Mouse (Mus musculus) kidney, postnatal 14 days (tissue): ENCODE data around the gene Efnb1.
A peak's percentile ranks its signal among the peaks of the same experiment; 100 is the strongest.

Experiments used
- DNase-seq: peaks from one replicate; pipeline ENCODE4 v3.0.0; 2022; ENCODE audit warnings: mixed read lengths

Efnb1 gene

DNA sequence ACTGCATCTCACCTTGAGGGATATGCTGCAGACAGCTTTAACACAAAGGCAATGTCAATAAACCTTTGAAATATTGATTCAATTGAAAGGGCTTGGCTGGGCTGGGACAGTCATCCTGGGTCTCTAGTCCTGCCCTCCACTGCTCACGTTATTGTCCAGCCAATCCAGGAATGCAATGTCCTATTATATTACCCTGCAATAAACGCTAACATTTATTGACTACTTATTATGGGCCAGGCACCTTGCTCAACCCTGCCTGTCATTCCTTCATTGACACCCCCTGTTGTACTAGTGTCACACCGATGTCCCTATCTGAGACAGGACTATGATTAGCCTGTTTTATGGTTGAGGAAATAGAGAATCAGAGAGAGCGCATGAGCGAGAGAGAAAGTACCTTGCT lies 18.4 kb downstream of the Efnb1 start:
- no peak for DNase-seq

DNA sequence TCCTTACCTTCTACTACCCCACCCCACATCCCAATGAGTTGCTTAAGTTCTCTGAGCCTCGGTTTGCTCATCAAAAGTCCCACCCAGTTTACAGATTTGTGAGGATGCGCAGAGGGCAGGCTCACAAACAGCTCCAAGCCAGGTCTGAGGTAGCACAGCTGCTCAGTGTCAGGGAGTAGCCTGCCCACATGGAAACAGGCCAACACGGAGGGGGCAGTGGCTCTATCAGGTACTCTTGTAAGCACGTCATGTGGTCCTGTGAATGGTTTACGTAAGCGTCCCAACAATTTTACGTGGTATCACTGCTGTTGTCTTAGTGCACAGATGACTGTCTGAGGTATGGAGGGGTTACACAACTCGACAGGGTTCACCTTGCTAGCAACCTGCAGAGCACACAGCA lies 23.1 kb downstream of the Efnb1 start:
- DNase-seq: no peak

DNA sequence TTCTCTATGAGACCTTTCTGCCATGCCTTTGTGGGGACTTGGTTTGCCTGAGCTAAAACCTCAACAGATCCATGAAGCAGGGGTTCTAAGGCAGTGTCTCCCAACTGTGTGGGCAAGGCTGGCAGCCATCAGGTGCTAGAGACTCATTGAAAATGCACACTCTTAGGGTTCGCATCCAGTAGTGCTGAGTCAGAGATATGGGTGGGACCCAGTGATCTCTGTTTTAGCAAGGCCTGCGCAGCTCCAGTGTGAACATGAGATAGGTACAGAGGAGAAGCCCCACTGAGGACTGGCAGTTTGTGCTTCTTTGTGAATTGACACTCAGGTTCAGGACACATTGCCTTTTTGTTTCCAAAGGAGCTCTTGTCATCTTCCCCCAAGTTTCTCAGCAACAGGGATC lies 28.2 kb downstream of the Efnb1 start:
- no peak for DNase-seq

DNA sequence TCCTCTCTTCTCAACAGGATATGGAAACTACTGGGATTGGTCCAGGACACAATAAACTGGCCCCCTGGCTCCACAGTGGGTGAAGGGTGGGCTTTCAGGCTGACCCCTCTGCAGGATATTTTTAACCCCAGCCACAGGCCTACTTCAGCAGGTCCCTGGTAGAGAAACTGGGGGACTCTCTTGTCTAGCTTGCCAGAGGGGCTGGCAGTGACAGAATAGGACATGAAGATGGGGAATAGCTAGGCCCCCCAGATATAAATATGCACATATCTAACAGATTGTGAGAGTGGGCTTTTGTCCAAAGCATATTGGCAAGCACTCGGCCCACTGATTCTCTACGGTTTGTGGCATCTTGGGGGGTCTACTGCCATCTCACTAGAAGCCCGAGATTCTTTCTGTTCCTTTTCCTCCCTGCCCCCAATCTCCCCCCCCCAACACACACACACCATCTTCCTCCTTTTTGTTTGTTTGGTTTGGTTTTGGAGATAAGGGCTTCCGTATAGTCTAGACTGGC lies 29.0 kb downstream of the Efnb1 start:
- DNase-seq: no peak

DNA sequence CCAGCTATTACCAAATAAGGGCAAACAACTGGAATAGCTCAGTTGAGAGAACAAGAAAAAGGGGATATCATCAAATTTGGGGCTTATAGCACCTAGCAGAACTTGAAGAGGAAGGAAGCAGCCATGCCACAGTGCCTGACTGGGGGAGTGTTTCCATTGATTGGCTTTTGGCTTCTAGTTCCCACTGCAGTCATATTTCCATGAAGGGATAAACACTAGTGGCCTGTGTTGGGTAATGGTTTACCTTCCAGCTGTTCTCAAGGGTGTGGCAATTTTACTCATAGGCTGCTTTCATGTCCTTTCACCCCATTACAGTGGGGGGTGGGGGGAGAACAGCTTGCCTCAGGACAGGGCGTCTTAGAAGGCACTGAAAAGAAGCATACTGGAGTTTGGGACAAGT lies 31.1 kb downstream of the Efnb1 start:
- no peak for DNase-seq

DNA sequence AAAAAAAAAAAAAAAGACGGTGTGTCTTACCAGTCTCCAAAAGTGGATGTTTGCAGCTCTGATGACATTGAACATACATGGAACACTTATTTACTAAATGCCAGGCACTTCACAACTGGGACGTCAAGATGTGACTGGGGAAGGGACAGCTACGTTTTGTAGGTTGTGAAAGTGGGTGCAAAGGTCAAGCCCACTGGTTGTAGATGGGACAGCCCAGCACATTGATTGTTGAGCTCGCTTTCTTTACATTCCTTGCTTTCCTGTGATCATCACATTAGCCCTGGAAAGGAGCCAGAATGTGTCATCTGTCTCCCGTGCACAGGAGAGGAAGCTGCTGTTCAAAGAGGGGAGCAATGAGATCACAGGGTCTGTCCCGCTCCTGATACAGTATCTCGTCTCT lies 31.6 kb downstream of the Efnb1 start:
- no peak for DNase-seq

DNA sequence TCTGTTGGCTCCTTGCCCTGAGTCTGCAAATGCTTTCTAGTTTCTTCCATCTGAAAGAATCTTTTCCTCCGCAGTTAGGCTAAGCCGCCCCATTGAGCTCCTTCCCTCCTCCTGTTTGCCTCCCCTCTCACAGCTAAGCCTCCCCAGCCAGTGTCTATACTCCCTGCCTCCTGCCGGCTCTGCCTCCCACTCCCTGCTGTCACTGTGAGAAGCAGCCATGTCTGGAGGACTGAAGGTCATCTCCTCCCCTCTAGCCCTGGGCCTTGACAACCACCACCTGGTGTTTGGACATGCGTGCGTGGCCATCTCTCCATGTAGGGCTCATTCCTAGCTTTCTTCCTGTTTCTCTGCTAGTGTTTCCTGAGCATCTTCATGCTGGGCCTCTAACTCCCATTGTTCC lies 36.4 kb downstream of the Efnb1 start:
- DNase-seq: peak; percentile 34

DNA sequence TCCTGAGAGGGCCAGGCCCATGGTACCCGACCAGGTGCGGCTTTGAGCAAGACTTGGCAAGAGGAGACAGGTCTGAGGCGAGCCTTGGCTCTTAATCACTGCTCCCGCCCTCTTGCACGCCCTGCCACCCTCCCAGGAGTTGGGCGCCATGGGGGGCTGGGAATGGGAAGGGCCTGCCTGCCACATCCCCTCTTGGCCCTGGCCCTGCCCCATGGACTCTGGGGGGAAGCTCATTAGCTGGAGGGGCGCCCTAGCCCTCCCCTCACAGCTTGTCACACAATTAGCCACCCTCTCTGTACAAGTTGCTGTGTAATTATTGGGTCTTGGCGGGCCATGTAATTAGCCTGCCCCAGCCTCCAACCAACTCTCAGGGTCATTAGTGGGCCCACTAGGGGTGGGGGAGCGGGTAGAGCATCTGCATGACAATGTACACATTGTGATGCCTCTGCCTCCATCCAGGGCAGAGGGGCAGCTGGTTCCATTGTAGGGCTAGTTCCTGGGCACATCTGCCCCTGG lies 49.2 kb downstream of the Efnb1 start:
- DNase-seq: no peak

DNA sequence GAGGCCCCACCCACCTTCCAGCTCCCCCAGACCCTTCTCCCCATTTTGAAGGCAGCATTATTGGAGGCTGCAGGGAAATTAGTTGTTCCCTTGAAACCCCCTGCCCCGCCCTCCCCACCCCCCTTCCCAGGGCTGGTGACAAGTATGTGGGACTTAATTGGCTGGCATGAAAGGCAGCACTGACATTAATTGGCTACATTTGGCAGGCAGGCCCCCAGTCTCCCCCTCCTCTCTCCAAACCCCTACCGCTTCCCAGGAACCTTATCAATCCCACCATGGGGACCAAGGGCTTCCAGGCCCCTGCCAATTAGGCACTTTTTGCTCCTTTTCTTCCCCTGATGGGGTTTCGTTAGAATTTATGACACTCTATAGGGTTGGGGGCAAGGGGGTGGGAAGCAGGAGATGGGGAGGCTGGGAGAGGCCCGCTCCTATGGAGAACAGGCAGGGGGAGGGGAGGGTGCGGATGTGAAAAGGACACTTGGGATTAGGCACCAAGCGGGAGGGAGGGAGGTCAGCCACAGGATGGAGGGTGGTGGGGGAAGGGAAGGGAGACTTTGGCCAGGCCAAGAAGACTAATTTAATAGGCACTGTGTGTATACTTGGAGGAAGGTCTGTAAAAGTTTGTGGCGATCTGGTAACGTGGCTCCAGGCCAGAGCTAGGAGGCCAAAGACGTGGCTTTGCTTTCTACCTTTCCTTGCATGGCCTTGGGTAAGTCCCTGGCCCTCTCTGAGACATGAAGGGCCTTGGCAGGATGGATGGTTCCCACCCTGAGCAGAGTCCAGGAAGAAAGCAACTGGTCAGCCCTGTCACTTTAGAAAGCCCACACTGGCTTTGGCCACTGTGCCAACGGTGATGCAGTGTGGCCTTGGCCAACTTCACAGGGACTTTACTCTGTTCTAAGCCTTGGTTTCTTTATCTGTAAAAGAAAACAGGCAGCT lies 50.8 kb downstream of the Efnb1 start:
- DNase-seq: peak; percentile 12

DNA sequence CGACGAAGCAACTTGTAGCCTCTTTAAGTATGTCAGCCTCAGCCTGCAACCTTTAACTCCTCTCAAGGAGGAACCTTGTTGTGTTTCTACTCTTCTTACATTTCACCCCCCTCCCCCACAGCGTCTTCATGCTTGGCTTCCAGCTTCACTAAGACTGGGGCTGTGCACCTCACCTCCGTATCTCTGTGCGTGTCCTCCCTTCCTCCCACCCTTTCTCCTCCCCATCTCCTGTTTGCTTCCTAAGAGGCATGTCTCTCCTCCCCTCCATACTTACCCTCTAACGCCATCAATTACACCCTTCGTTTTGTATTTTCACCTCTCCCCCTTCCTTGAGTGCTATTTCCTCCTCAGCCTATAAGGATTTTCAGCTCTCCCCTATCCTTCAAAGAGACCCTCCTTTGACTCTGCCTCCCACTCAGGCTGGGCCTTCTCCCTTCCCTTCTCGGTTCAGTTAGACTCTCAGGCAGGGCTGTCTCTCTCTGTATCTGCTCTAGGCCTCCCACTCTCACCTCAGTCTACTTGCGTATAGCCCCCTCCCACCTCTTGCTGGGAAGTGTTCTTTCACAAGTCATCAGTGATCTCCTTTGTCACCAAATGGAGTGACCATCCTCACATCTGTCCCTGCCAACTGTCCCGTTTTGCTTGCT lies 55.6 kb downstream of the Efnb1 start:
- no peak for DNase-seq

DNA sequence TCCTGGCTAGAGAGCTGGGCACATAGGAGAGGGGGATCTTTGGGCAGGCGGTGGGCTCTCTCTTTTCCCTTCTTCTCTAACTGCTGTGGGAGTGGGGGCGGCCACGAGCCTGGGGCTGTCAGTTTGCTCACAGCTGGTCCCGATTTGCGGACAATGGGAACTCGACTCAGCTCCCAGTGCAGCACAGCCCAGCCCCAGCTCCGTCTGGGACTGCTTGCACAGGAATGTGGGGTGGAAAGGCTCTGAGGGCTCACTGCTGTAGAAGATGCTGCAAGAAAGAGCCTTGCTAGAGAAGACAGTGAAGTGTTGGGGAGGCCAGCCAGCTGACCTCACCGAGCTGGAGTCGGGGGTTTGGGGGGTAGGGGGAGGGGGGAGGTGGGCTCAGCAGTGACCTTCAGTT lies 61.0 kb downstream of the Efnb1 start:
- DNase-seq: no peak

DNA sequence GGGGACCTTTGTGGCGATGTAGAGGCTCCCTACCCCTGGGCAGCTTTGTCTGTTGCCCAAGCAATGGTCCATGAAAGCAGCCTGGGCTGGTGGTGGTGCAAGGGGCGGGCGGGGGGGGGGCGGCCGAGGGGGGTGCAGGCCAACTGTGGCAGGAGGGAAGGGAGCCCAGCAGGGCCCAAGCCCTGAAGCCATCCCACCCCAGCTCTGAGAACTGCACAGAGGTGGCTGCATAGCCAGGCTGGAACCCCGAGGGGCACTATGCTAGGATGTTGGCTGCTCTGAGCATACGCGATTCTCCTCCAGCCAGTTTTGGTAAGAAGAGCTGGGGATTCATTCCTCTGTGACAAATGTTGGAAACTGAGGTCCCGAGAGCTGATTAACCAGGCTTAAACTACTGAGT lies 62.6 kb downstream of the Efnb1 start:
- no peak for DNase-seq
